Mouse (Mus musculus) neural tube, embryonic 14.5 days (tissue): ENCODE measurements at regions not wholly inside any gene's neighbourhood (a gene's known extent, or its start where the extent isn't known, plus 50 kb on each side); places are given as distances from the start of the nearest gene placed in this dataset.

Source experiments
- ATAC-seq: fragments of 200-750 bp; cut with Nextera tagmentation; 2 replicates; pipeline ENCODE4 v1.8.0; 2017; ENCODE audit warnings: low read depth, mild to moderate bottlenecking, moderate TSS enrichment, moderate library complexity
- H3K27ac ChIP-seq: fragments of 300-500 bp; sonication (generic); 2 replicates; pipeline ENCODE4 v1.5.1; 2014; ENCODE audit warnings: low read depth, mild to moderate bottlenecking, control low read depth, low read length, moderate library complexity, mixed read lengths
- H3K27me3 ChIP-seq: fragments of 300-500 bp; sonication (generic); 2 replicates; pipeline ENCODE4 v1.6.1; 2014; ENCODE audit warnings: low read length; ENCODE audit not compliant: control insufficient read depth, insufficient read depth
- H3K36me3 ChIP-seq: fragments of 300-500 bp; sonication (generic); 2 replicates; pipeline ENCODE4 v1.6.1; 2014; ENCODE audit warnings: low read length, mixed read lengths; ENCODE audit not compliant: control insufficient read depth, insufficient read depth
- H3K4me1 ChIP-seq: fragments of 300-500 bp; sonication (generic); 2 replicates; pipeline ENCODE4 v1.6.1; 2014; ENCODE audit warnings: low read length; ENCODE audit not compliant: control insufficient read depth, insufficient read depth
- H3K4me2 ChIP-seq: fragments of 300-500 bp; sonication (generic); 2 replicates; pipeline ENCODE4 v1.6.1; 2014; ENCODE audit warnings: mild to moderate bottlenecking, low read depth, low read length, control low read depth
- H3K4me3 ChIP-seq: fragments of 300-500 bp; sonication (generic); 2 replicates; pipeline ENCODE4 v1.5.1; 2014; ENCODE audit warnings: low read depth, low read length, control low read depth, mixed read lengths
- H3K9ac ChIP-seq: fragments of 300-500 bp; sonication (generic); replicated peaks from 2 replicates; pipeline ENCODE4 v1.6.1; 2014; ENCODE audit warnings: low read depth, mild to moderate bottlenecking, control low read depth, low read length, mixed read lengths
- H3K9me3 ChIP-seq: fragments of 300-500 bp; sonication (generic); 2 replicates; pipeline ENCODE4 v1.6.1; 2016; ENCODE audit warnings: low read length; ENCODE audit not compliant: control insufficient read depth
- whole genome bisulfite sequencing: fragments of 180-500 bp; shearing (Covaris S2); extraction: QIAGEN DNeasy Blood & Tissue Kit; methylation state at CpG from one replicate; pipeline ENCODE4 v1.1.7; 2014; 5-methylcytosine and 5-hydroxymethylcytosine counted together

GRCm38 (mm10) chr19:19969780-19970512, 420.8 kb downstream of the Anxa1 start:
- H3K4me3 ChIP-seq: no peak overlapping the region
- H3K9ac ChIP-seq: no peak overlapping the region
- WGBS: 91% methylated on average over 3 of the region's 3 CpGs
- H3K27ac ChIP-seq: no peak overlapping the region
- no peaks in the 10 kb centered on the region for H3K9me3 ChIP-seq
- no peaks in the 10 kb centered on the region for H3K36me3 ChIP-seq
- no peaks in the 10 kb centered on the region for H3K27me3 ChIP-seq
- H3K4me2 ChIP-seq: no peak overlapping the region
- no peak for ATAC-seq
- H3K4me1 ChIP-seq: no peaks in the 10 kb centered on the region

- H3K27ac ChIP-seq: no peak overlapping the region
- no peaks in the 10 kb centered on the region for H3K36me3 ChIP-seq
- WGBS: 85% methylated on average over 5 of the region's 5 CpGs
- no peaks in the 10 kb centered on the region for H3K4me1 ChIP-seq
- H3K4me2 ChIP-seq: no peak overlapping the region
- H3K4me3 ChIP-seq: no peak overlapping the region
- no peaks in the 10 kb centered on the region for H3K9me3 ChIP-seq
- H3K9ac ChIP-seq: no peak overlapping the region
- H3K27me3 ChIP-seq: no peaks in the 10 kb centered on the region
- no peak for ATAC-seq
Observed at GRCm38 (mm10) chr19:19969335-19969734, 421.4 kb downstream of the Anxa1 start.

DNA sequence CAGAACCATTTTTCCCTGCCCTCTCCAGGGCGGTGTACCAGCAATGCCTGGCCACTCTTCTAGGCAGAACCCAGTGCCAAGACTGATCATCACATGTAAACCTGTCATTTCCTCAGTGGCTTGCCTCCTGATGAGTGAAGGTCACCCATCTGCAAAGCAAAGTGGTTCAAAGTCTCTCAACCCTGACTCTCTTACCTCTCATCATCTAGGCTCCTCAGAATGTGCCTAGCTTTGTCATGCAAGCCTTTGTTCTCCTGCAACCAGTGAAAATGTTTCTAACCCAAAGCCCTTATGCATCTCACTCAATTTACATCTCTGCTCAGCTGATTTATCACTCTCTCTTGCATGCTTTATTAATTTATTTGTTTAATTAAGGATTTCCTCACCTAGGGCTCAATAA, 445.5 kb downstream of the Anxa1 start:
- H3K9ac ChIP-seq: no peak overlapping the region
- no peak overlapping the region for H3K4me3 ChIP-seq
- H3K4me2 ChIP-seq: no peak overlapping the region
- ATAC-seq: no peak
- H3K9me3 ChIP-seq: no peaks in the 10 kb centered on the region
- no peaks in the 10 kb centered on the region for H3K36me3 ChIP-seq
- WGBS: 65% methylated on average over 1 of the region's 1 CpGs
- no peak overlapping the region for H3K27ac ChIP-seq
- H3K4me1 ChIP-seq: no peaks in the 10 kb centered on the region
- no peaks in the 10 kb centered on the region for H3K27me3 ChIP-seq

- Histone ChIP-seq H3K9ac (no peak overlapping the region), H3K27me3 (no peaks in the 10 kb centered on the region), H3K27ac (no peak overlapping the region), H3K4me3 (no peak overlapping the region), H3K4me1 (no peaks in the 10 kb centered on the region), H3K36me3 (no peaks in the 10 kb centered on the region), H3K4me2 (no peak overlapping the region), H3K9me3 (no peaks in the 10 kb centered on the region)
- WGBS: 18% methylated on average over 3 of the region's 3 CpGs
- peak; percentile 38; the same call in 1 of the 2 replicates for ATAC-seq
Observed at GRCm38 (mm10) chr19:19942697-19943096, 448.0 kb downstream of the Anxa1 start.

- Histone ChIP-seq H3K4me3 (no peak overlapping the region), H3K9me3 (no peaks in the 10 kb centered on the region), H3K4me1 (no peaks in the 10 kb centered on the region), H3K27ac (no peak overlapping the region), H3K9ac (no peak overlapping the region), H3K4me2 (no peak overlapping the region), H3K36me3 (no peaks in the 10 kb centered on the region), H3K27me3 (no peaks in the 10 kb centered on the region)
- WGBS: 87% methylated on average over 2 of the region's 2 CpGs
- ATAC-seq: no peak
Observed at GRCm38 (mm10) chr19:19921109-19921508, 469.6 kb downstream of the Anxa1 start.

- Histone ChIP-seq H3K9ac (no peak overlapping the region), H3K27me3 (no peaks in the 10 kb centered on the region), H3K4me2 (no peak overlapping the region), H3K4me3 (no peak overlapping the region), H3K27ac (no peak overlapping the region), H3K4me1 (no peaks in the 10 kb centered on the region), H3K9me3 (no peaks in the 10 kb centered on the region), H3K36me3 (no peaks in the 10 kb centered on the region)
- ATAC-seq: no peak
- WGBS: 78% methylated on average over 8 of the region's 8 CpGs
Observed at GRCm38 (mm10) chr19:19885933-19886710, 504.6 kb downstream of the Anxa1 start.

DNA sequence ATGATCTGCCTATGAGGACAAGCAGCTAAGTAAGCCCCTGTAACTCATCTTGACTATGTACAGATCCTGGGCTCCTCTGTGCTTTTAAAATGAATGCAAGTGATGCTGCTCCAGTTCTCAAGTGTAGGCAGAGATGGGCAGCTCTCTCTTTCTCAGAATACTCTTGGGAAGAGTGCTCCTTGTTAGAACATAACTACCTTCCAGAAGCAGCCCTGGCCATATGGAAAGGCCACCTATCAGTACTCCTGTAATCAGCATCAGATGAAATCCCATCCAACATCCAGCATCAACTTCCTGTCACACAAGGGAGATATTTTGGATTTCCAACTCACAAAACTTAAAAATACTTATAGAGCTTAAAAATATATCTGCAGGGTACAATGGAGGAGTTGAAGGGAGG, 509.8 kb downstream of the Anxa1 start:
- ATAC-seq: no peak
- Histone ChIP-seq H3K27ac (no peak overlapping the region), H3K9ac (no peak overlapping the region), H3K4me2 (no peak overlapping the region), H3K27me3 (no peaks in the 10 kb centered on the region), H3K4me3 (no peak overlapping the region), H3K4me1 (no peaks in the 10 kb centered on the region), H3K9me3 (no peaks in the 10 kb centered on the region), H3K36me3 (no peaks in the 10 kb centered on the region)

DNA sequence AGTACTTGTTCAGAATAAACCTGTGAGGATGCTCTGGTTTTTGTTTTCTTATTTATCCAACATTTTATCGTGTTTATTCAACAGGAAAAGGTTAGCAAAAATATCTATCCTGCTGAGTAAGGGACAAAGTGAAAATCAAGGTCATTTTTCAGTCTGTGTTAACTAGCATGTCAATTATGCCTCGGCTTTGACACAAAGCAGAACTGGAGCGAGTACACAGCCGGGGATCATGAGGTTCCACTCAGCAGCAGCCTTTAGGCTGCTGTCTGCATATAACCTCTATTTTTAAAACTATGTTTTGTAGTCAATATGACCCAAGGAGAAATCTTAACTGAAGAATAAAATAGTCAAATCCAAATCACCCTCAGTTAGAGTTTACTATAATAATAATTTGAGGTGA, 542.6 kb downstream of the Anxa1 start:
- ATAC-seq: no peak
- Histone ChIP-seq H3K4me2 (no peak overlapping the region), H3K9ac (no peak overlapping the region), H3K4me1 (no peaks in the 10 kb centered on the region), H3K27me3 (no peaks in the 10 kb centered on the region), H3K27ac (no peak overlapping the region), H3K4me3 (no peak overlapping the region), H3K9me3 (no peaks in the 10 kb centered on the region), H3K36me3 (no peaks in the 10 kb centered on the region)
- WGBS: 78% methylated on average over 4 of the region's 4 CpGs

GRCm38 (mm10) chr19:19807992-19808391, 582.8 kb downstream of the Anxa1 start:
- no peaks in the 10 kb centered on the region for H3K36me3 ChIP-seq
- ATAC-seq: no peak
- 85% methylated on average over 1 of the region's 1 CpGs for WGBS
- no peak overlapping the region for H3K4me2 ChIP-seq
- H3K9me3 ChIP-seq: no peaks in the 10 kb centered on the region
- no peak overlapping the region for H3K27ac ChIP-seq
- no peak overlapping the region for H3K9ac ChIP-seq
- no peaks in the 10 kb centered on the region for H3K27me3 ChIP-seq
- H3K4me1 ChIP-seq: no peaks in the 10 kb centered on the region
- no peak overlapping the region for H3K4me3 ChIP-seq
